In the genomic region with DNA sequence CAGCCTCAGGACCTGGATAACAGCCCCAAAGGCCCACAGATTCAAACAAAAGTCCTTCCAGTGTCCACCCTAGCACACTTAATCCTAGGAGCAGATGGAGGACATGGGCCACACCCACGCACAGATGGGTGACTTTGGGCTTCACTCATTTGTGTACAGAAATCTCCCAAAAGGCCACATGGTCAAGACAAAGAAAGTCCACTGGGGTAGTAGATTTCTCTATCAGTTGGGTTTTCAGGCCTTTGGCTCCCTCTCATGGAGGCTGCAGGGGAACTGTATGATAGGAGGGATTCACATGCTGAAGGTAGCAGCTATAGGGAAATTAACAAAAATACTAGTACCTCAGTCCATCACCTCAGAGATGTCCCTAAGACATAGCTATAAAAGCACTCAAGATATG, we compare ENCODE assay signal across 11 mouse cellular contexts. TPM values are rescaled to one million over a fixed set of nuclear protein-coding genes. Genes with fewer than 3 reads are reported as not detected.
A peak's percentile ranks its signal among the peaks of the same experiment; 100 is the strongest.
DNase-seq lines count a peak whose midpoint lies in the region; ATAC-seq lines count a peak whose summit lies in the region.
"Had no signal": no experiment of that assay in that cellular context is flagged by ENCODE, and none has a peak within 500 bp of the region (broad histone marks: within the 10 kb centered on the region; RNA-seq: fewer than 3 reads in every experiment).

No protein-coding gene starts in this region.

- no peaks in the 10 kb centered on the region for H3K9me3 ChIP-seq in heart, embryonic 10.5 days
- H3K9me3 ChIP-seq in neural tube, embryonic 11.5 days (ENCODE audit: control insufficient read depth, low read length), result no peaks in the 10 kb centered on the region

- H3K4me3 ChIP-seq in heart, embryonic 10.5 days, result no peak overlapping the region
- H3K4me3 ChIP-seq in neural tube, embryonic 11.5 days (ENCODE audit: low read depth, low read length), result no peak overlapping the region

- intact Hi-C loops in heart, postnatal 10 days (cut with DNase I), result loop anchor here (5.0 kb wide), 1 partner anchor 311 kb away; the partner anchor contains the start of gene Gimap8

- peak; percentile 8 to 28 for DNase-seq in heart, postnatal 10 days
- no peak for DNase-seq in heart, embryonic 10.5 days (ENCODE audit: low spot score)
- DNase-seq in neural tube, embryonic 11.5 days (ENCODE audit: low spot score), result peak; percentile 15
- DNase-seq in neural tube, embryonic 10.5 days (ENCODE audit: extremely low spot score, low spot score), result no peak
- DNase-seq in embryo, embryonic 9.5 days (ENCODE audit: extremely low spot score), result peak; percentile 4
- DNase-seq in mesoderm, embryonic 11.5 days (ENCODE audit: low read depth, low spot score), result peak; percentile 25

- no peaks in the 10 kb centered on the region for H3K4me1 ChIP-seq in heart, embryonic 10.5 days
- H3K4me1 ChIP-seq in neural tube, embryonic 11.5 days (ENCODE audit: control insufficient read depth, insufficient read depth, low read length), result no peaks in the 10 kb centered on the region

- ATAC-seq in neural tube, embryonic 11.5 days (ENCODE audit: insufficient read depth, low FRiP score, low TSS enrichment), result no peak
- no peak for ATAC-seq in erythroid progenitor cell, adult 5-6 weeks (replicated peaks; ENCODE audit: low FRiP score, poor library complexity, severe bottlenecking)
- ATAC-seq in monocyte, adult 5-6 weeks (replicated peaks; ENCODE audit: insufficient number of reproducible peaks, low FRiP score, low TSS enrichment, poor library complexity, severe bottlenecking), result no peak

- H3K4me2 ChIP-seq in neural tube, embryonic 11.5 days (ENCODE audit: low read depth), result no peak overlapping the region

- no peaks in the 10 kb centered on the region for H3K36me3 ChIP-seq in heart, embryonic 10.5 days
- H3K36me3 ChIP-seq in neural tube, embryonic 11.5 days (ENCODE audit: control insufficient read depth, insufficient read depth, low read length), result no peaks in the 10 kb centered on the region

- H3K27me3 ChIP-seq in heart, embryonic 10.5 days (ENCODE audit: insufficient read depth, poor library complexity, severe bottlenecking), result no peaks in the 10 kb centered on the region
- no peaks in the 10 kb centered on the region for H3K27me3 ChIP-seq in neural tube, embryonic 11.5 days (ENCODE audit: control insufficient read depth, insufficient read depth, low read length)

- H3K27ac ChIP-seq in heart, embryonic 10.5 days, result no peak overlapping the region
- no peak overlapping the region for H3K27ac ChIP-seq in neural tube, embryonic 11.5 days (ENCODE audit: low read depth, low read length)
- H3K27ac ChIP-seq: liver, embryonic 14.5 days had no signal

- H3K9ac ChIP-seq in neural tube, embryonic 11.5 days (ENCODE audit: low read length), result no peak overlapping the region
- H3K9ac ChIP-seq: liver, embryonic 14.5 days had no signal

- 67% methylated on average over 1 of the region's 1 CpGs for WGBS in heart, embryonic 10.5 days
- WGBS in neural tube, embryonic 11.5 days, result 52% methylated on average over 1 of the region's 1 CpGs

RNA-seq across cellular contexts. Expression of gene Doxl2, which starts 16.7 kb away (rescaled TPM):
- total RNA-seq in heart, postnatal 10 days (2021), result not detected
- polyA plus RNA-seq in heart, embryonic 10.5 days (2016; fragmentation: Nextera tagmentation; extraction: Ambion mirVana), result not detected in 2 replicates
- polyA plus RNA-seq in neural tube, embryonic 11.5 days (2014; fragmentation: Nextera tagmentation; extraction: Ambion mirVana), result not detected in 2 replicates
- total RNA-seq in erythroid progenitor cell, adult 5-6 weeks (2015; ENCODE audit: low replicate concordance), result not detected in 2 replicates
- not detected in 2 replicates for total RNA-seq in erythroid progenitor cell, adult 5-6 weeks (2017; ENCODE audit: low replicate concordance)
- total RNA-seq in monocyte, adult 5-6 weeks (2017), result not detected in 3 replicates
- polyA plus RNA-seq: frontal cortex, adult 2 months; liver, embryonic 14.5 days; stomach, embryonic 14.5 days had no signal

RNA-seq across cellular contexts. Expression of gene 1600015I10Rik, which starts 28.4 kb away (rescaled TPM):
- total RNA-seq in heart, postnatal 10 days (2021), result not detected
- 0.05 TPM in 1 of 2 replicates, not detected in the other for polyA plus RNA-seq in heart, embryonic 10.5 days (2016; fragmentation: Nextera tagmentation; extraction: Ambion mirVana)
- polyA plus RNA-seq in neural tube, embryonic 11.5 days (2014; fragmentation: Nextera tagmentation; extraction: Ambion mirVana), result not detected in 2 replicates
- not detected in 2 replicates for total RNA-seq in erythroid progenitor cell, adult 5-6 weeks (2015; ENCODE audit: low replicate concordance)
- not detected in 2 replicates for total RNA-seq in erythroid progenitor cell, adult 5-6 weeks (2017; ENCODE audit: low replicate concordance)
- not detected in 3 replicates for total RNA-seq in monocyte, adult 5-6 weeks (2017)
- polyA plus RNA-seq: liver, embryonic 14.5 days; stomach, embryonic 14.5 days had no signal

RNA-seq across cellular contexts. Expression of gene Svs1, which starts 28.6 kb away (rescaled TPM):
- not detected for total RNA-seq in heart, postnatal 10 days (2021)
- not detected in 2 replicates for polyA plus RNA-seq in heart, embryonic 10.5 days (2016; fragmentation: Nextera tagmentation; extraction: Ambion mirVana)
- not detected in 2 replicates for polyA plus RNA-seq in neural tube, embryonic 11.5 days (2014; fragmentation: Nextera tagmentation; extraction: Ambion mirVana)
- not detected in 2 replicates for total RNA-seq in erythroid progenitor cell, adult 5-6 weeks (2015; ENCODE audit: low replicate concordance)
- total RNA-seq in erythroid progenitor cell, adult 5-6 weeks (2017; ENCODE audit: low replicate concordance), result not detected in 2 replicates
- total RNA-seq in monocyte, adult 5-6 weeks (2017), result not detected in 3 replicates
- polyA plus RNA-seq: frontal cortex, adult 2 months; liver, embryonic 14.5 days; stomach, embryonic 14.5 days had no signal

Comparison
In these comparisons a context has a peak if more than half of its experiments do, and no peak if none do; other contexts are left out.
1. DNase-seq: peak in heart, postnatal 10 days (2 of 2), neural tube, embryonic 11.5 days (single experiment), embryo, embryonic 9.5 days (single experiment) and mesoderm, embryonic 11.5 days (single experiment); none in heart, embryonic 10.5 days (single experiment) and neural tube, embryonic 10.5 days (single experiment).